Mouse (Mus musculus): ENCODE results near the gene Zic4. TPM values are rescaled to one million over a fixed set of nuclear protein-coding genes. Genes with fewer than 3 reads are reported as not detected.

Zic4 gene
- polyA plus RNA-seq, 1 experiment from 2014 or later, result not detected

DNA sequence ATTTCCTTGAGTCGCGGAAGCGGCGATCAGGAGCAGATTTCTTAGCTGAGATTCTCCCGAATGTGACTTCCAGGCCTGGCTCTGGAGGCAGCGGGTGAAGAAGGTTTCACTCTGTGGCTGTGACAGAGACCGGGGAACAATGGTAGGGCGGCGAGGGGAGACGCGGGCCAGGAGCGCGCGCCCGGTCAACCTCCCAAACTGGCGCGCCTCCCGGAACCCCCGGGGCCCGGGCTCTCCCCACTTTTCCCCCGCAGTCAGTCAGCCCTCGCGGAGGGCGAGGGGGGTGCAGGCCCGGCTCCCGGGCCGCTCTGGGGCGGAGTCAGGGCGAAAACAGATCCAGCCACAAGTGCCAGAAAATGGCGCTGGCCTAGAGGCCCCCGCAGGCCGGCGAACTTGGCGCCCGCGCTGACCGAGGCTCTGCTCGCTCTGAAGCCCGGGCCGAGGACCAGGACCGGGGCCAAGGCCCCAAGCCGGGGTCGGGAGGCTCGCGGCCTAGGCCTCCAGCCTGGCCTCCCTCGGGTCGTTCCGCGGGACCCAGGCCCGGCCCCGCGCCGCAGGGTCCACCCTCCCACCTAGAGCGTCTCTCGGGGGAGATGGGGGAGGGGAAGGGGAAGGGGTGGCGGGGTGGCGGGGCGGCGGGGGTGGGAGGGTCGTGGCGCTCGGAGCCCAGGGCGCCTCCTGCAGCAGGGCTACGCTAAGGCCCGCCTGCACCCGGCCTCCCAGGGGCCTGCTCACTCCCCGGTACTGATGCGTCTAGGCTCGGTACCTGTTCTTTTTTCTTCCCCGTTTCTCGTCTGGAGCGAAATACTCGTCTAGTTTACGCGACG lies 19.3 kb downstream of the Zic4 start:
- WGBS (ENCODE audit: insufficient replicate concordance), result 2% methylated on average over 48 of the region's 76 CpGs
- H3K27me3 ChIP-seq (ENCODE audit: insufficient read depth, low read length), result peaks cover 98% of the 10 kb centered on the region
- ATAC-seq (peak; percentile 57), DNase-seq (peak; percentile 19)
- H3K9me3 ChIP-seq (ENCODE audit: low read length), result no peaks in the 10 kb centered on the region
- H3K36me3 ChIP-seq (replicated peaks; ENCODE audit: insufficient read depth, low read length), result no peaks in the 10 kb centered on the region
- no peak for TF ChIP-seq CTCF (IDR thresholded peaks at IDR 0.05; ENCODE audit: low read depth)
- no peak for TF ChIP-seq EP300 (IDR thresholded peaks at IDR 0.05; ENCODE audit: low read depth)
- no peak overlapping the region for H3K9ac ChIP-seq (replicated peaks)
- peak overlapping the region; percentile 45 for H3K4me3 ChIP-seq (ENCODE audit: low read depth, low read length)
- no peak overlapping the region for H3K27ac ChIP-seq (ENCODE audit: low read depth)
- H3K4me2 ChIP-seq (ENCODE audit: low read depth, low read length), result peak overlapping the region; percentile 75
- peaks cover 6% of the 10 kb centered on the region; the same call in 1 of the 2 replicates for H3K4me1 ChIP-seq (ENCODE audit: insufficient read depth)

GRCm38 (mm10) chr9:91382111-91382379 lies 19.8 kb downstream of the Zic4 start:
- TF ChIP-seq CTCF (IDR thresholded peaks at IDR 0.05; ENCODE audit: low read depth), result no peak
- TF ChIP-seq EP300 (IDR thresholded peaks at IDR 0.05; ENCODE audit: low read depth), result no peak
- H3K4me2 ChIP-seq (ENCODE audit: low read depth, low read length), result no peak overlapping the region
- DNase-seq (no peak), ATAC-seq (no peak)
- no peaks in the 10 kb centered on the region for H3K9me3 ChIP-seq (ENCODE audit: low read length)
- H3K27me3 ChIP-seq (ENCODE audit: insufficient read depth, low read length), result peaks cover 98% of the 10 kb centered on the region
- no peak overlapping the region for H3K4me3 ChIP-seq (ENCODE audit: low read depth, low read length)
- H3K27ac ChIP-seq (ENCODE audit: low read depth), result no peak overlapping the region
- WGBS (ENCODE audit: insufficient replicate concordance), result 0% methylated on average over 2 of the region's 2 CpGs
- peaks cover 6% of the 10 kb centered on the region; the same call in 1 of the 2 replicates for H3K4me1 ChIP-seq (ENCODE audit: insufficient read depth)
- H3K36me3 ChIP-seq (replicated peaks; ENCODE audit: insufficient read depth, low read length), result no peaks in the 10 kb centered on the region
- no peak overlapping the region for H3K9ac ChIP-seq (replicated peaks)

DNA sequence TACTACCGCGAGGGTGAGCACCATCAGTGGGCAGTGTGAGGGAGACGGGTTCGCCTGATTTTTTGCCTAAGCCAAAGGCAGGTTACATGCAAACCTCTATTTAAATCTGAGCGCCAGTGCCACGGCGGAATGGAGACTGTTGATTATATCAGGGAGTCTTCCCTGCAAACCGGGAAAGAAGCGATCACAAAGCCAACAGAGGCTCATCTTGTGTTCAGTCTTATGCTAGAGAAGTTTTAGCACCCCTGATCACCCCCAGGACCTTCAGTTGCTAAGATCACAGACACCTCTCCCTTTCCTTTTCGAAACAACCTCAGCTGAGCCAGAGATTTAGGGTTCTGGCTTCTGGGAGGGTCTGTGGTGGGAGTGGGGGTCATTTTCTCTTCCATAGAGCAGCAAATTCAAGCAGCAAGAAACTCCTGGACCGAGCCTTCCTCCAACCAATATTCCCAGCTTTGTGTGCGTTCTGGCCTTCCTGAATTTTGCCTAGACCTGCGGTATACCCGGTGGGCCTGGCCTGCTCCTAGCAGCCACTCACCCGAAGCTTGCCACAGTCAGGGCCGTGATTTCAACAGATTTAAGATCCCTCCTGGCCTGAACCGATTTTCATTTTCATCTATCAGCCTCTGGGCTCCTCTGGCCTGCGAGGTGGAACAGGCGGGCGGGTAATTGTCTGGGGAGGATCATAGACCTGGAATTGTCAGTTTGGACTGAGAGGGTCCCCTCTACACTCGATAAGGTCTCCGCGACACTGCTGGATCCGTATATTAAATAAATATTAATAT lies 20.4 kb downstream of the Zic4 start:
- Histone ChIP-seq H3K36me3 (replicated peaks; ENCODE audit: insufficient read depth, low read length) (no peaks in the 10 kb centered on the region), H3K4me1 (ENCODE audit: insufficient read depth) (peaks cover 6% of the 10 kb centered on the region; the same call in 1 of the 2 replicates), H3K9me3 (ENCODE audit: low read length) (no peaks in the 10 kb centered on the region), H3K27ac (ENCODE audit: low read depth) (no peak overlapping the region), H3K4me3 (ENCODE audit: low read depth, low read length) (no peak overlapping the region), H3K4me2 (ENCODE audit: low read depth, low read length) (no peak overlapping the region), H3K27me3 (ENCODE audit: insufficient read depth, low read length) (peaks cover 98% of the 10 kb centered on the region), H3K9ac (replicated peaks) (no peak overlapping the region)
- 5% methylated on average over 24 of the region's 24 CpGs for WGBS (ENCODE audit: insufficient replicate concordance)
- no peak for DNase-seq
- ATAC-seq, result no peak
- no peak for TF ChIP-seq EP300 (IDR thresholded peaks at IDR 0.05; ENCODE audit: low read depth)
- TF ChIP-seq CTCF (IDR thresholded peaks at IDR 0.05; ENCODE audit: low read depth), result no peak

GRCm38 (mm10) chr9:91383441-91384135 lies 21.4 kb downstream of the Zic4 start:
- TF ChIP-seq CTCF (IDR thresholded peaks at IDR 0.05; ENCODE audit: low read depth) (no peak), EP300 (IDR thresholded peaks at IDR 0.05; ENCODE audit: low read depth) (no peak)
- Histone ChIP-seq H3K27ac (ENCODE audit: low read depth) (no peak overlapping the region), H3K27me3 (ENCODE audit: insufficient read depth, low read length) (peaks cover 96% of the 10 kb centered on the region), H3K9ac (replicated peaks) (no peak overlapping the region), H3K4me3 (ENCODE audit: low read depth, low read length) (no peak overlapping the region), H3K4me2 (ENCODE audit: low read depth, low read length) (no peak overlapping the region), H3K36me3 (replicated peaks; ENCODE audit: insufficient read depth, low read length) (no peaks in the 10 kb centered on the region), H3K4me1 (ENCODE audit: insufficient read depth) (peaks cover 6% of the 10 kb centered on the region; the same call in 1 of the 2 replicates), H3K9me3 (ENCODE audit: low read length) (no peaks in the 10 kb centered on the region)
- ATAC-seq, result no peak
- 3% methylated on average over 28 of the region's 28 CpGs for WGBS (ENCODE audit: insufficient replicate concordance)
- no peak for DNase-seq

DNA sequence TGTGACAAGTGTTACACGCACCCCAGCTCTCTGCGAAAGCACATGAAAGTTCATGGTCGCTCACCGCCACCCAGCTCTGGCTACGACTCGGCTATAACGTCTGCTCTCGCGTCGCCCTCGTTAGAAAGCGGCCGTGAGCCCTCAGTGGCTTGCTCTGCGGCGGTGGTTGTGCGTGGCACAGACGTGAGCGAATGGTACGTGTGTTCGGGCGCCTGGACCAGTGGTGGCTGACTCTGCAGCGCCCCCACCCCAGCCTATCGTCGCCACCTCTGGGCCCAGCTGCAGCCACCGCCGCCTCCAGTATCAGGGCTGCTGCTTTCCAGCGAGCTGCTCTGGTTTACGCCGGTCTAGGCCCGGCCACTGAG lies 21.9 kb downstream of the Zic4 start:
- DNase-seq, result no peak
- Histone ChIP-seq H3K27ac (ENCODE audit: low read depth) (no peak overlapping the region), H3K36me3 (replicated peaks; ENCODE audit: insufficient read depth, low read length) (no peaks in the 10 kb centered on the region), H3K27me3 (ENCODE audit: insufficient read depth, low read length) (peaks cover 94% of the 10 kb centered on the region), H3K9ac (replicated peaks) (no peak overlapping the region), H3K9me3 (ENCODE audit: low read length) (no peaks in the 10 kb centered on the region), H3K4me1 (ENCODE audit: insufficient read depth) (peaks cover 6% of the 10 kb centered on the region; the same call in 1 of the 2 replicates), H3K4me2 (ENCODE audit: low read depth, low read length) (no peak overlapping the region), H3K4me3 (ENCODE audit: low read depth, low read length) (no peak overlapping the region)
- ATAC-seq, result no peak
- 2% methylated on average over 30 of the region's 30 CpGs for WGBS (ENCODE audit: insufficient replicate concordance)
- TF ChIP-seq CTCF (IDR thresholded peaks at IDR 0.05; ENCODE audit: low read depth) (no peak), EP300 (IDR thresholded peaks at IDR 0.05; ENCODE audit: low read depth) (no peak)

Measured in liver, postnatal 0 days (tissue).